Mouse (Mus musculus): ENCODE results near the gene Hist1h4f.

- TF ChIP-seq EP300 (IDR thresholded peaks at IDR 0.05; ENCODE audit: low read depth) (no peak), CTCF (IDR thresholded peaks at IDR 0.05; ENCODE audit: low read depth) (no peak)
Measured at GRCm38 (mm10) chr13:23586940-23587225, 35.4 kb upstream of the Hist1h4f start.

All from liver, postnatal 0 days (tissue).